Mouse (Mus musculus) spleen, postnatal 10 days (tissue): ENCODE results near the gene Eif4g1.
A peak's percentile ranks its signal among the peaks of the same experiment; 100 is the strongest.

Experiments
- DNase-seq, 2 experiments: peaks; one replicate each; pipeline ENCODE4 v3.0.0; 2021 to 2022; ENCODE audit warnings: low spot score in 2 of 2

The Eif4g1 gene

GRCm38 (mm10) chr16:20706407-20707055 is 38.4 kb downstream of the Eif4g1 start:
- DNase-seq: no peak

GRCm38 (mm10) chr16:20708220-20708938 is 40.3 kb downstream of the Eif4g1 start:
- no peak for DNase-seq

- peak in 1 of 2 experiments; percentile 56 for DNase-seq
Measured at GRCm38 (mm10) chr16:20708939-20709734, 41.0 kb downstream of the Eif4g1 start.

GRCm38 (mm10) chr16:20710370-20710769 is 42.3 kb downstream of the Eif4g1 start:
- no peak for DNase-seq

GRCm38 (mm10) chr16:20710810-20711209 is 42.7 kb downstream of the Eif4g1 start:
- peak in 1 of 2 experiments; percentile 45 for DNase-seq

- DNase-seq: no peak
Measured at GRCm38 (mm10) chr16:20712190-20712589, 44.1 kb downstream of the Eif4g1 start.

- DNase-seq: peak in 1 of 2 experiments; percentile 45
Measured at GRCm38 (mm10) chr16:20712889-20713288, 44.8 kb downstream of the Eif4g1 start.

GRCm38 (mm10) chr16:20714307-20715080 is 46.4 kb downstream of the Eif4g1 start:
- peak in 1 of 2 experiments; percentile 26 for DNase-seq

- DNase-seq: peak in 1 of 2 experiments; percentile 24
Measured at GRCm38 (mm10) chr16:20715161-20715560, 47.0 kb downstream of the Eif4g1 start.

GRCm38 (mm10) chr16:20715566-20715965 is 47.5 kb downstream of the Eif4g1 start:
- DNase-seq: no peak

GRCm38 (mm10) chr16:20715976-20716840 is 48.1 kb downstream of the Eif4g1 start:
- peak; percentile 74 to 81 for DNase-seq

GRCm38 (mm10) chr16:20716841-20717180 is 48.7 kb downstream of the Eif4g1 start:
- DNase-seq: no peak

GRCm38 (mm10) chr16:20717181-20717977 is 49.3 kb downstream of the Eif4g1 start, which contains the start of the genes Polr2h and Clcn2:
TSS of gene Polr2h (plus strand) at chr16:20717665.
TSS of gene Clcn2 (minus strand) at chr16:20717746.
- peak; percentile 97 for DNase-seq

- no peak for DNase-seq
Measured at GRCm38 (mm10) chr16:20717978-20718670, 50.0 kb downstream of the Eif4g1 start.

- DNase-seq: no peak
Measured at GRCm38 (mm10) chr16:20721808-20722207, 53.7 kb downstream of the Eif4g1 start.

GRCm38 (mm10) chr16:20722736-20723135 is 54.6 kb downstream of the Eif4g1 start:
- DNase-seq: no peak

- DNase-seq: no peak
Measured at GRCm38 (mm10) chr16:20723247-20723646, 55.1 kb downstream of the Eif4g1 start.

- peak in 1 of 2 experiments; percentile 45 for DNase-seq
Measured at GRCm38 (mm10) chr16:20724338-20724748, 56.2 kb downstream of the Eif4g1 start.

GRCm38 (mm10) chr16:20725321-20725720 is 57.2 kb downstream of the Eif4g1 start:
- peak in 1 of 2 experiments; percentile 2 for DNase-seq
